Mouse (Mus musculus): ENCODE results near the gene Dnajb3. TPM values are rescaled to one million over a fixed set of nuclear protein-coding genes. Genes with fewer than 3 reads are reported as not detected.

The Dnajb3 gene
- polyA plus RNA-seq, 1 experiment from 2014 or later: 2.8 TPM

GRCm38 (mm10) chr1:88245881-88246280, 40.3 kb upstream of the Dnajb3 start:
- Histone ChIP-seq H3K9me3 (replicated peaks; ENCODE audit: control insufficient read depth, low read length) (peaks cover 75% of the 10 kb centered on the region), H3K4me3 (ENCODE audit: low read length) (no peak overlapping the region), H3K9ac (ENCODE audit: low read length) (no peak overlapping the region), H3K27ac (ENCODE audit: low read length) (no peak overlapping the region), H3K4me1 (ENCODE audit: control insufficient read depth, insufficient read depth, low read length) (no peaks in the 10 kb centered on the region), H3K27me3 (ENCODE audit: control insufficient read depth, insufficient read depth, low read length) (no peaks in the 10 kb centered on the region), H3K36me3 (ENCODE audit: control insufficient read depth, insufficient read depth) (no peaks in the 10 kb centered on the region), H3K4me2 (ENCODE audit: low read depth, low read length) (no peak overlapping the region)
- ATAC-seq (replicated peaks; ENCODE audit: extremely low read depth, insufficient read depth, low FRiP score): no peak
- WGBS: 71% methylated on average over 6 of the region's 6 CpGs

- ATAC-seq (replicated peaks; ENCODE audit: extremely low read depth, insufficient read depth, low FRiP score): no peak
- Histone ChIP-seq H3K36me3 (ENCODE audit: control insufficient read depth, insufficient read depth) (no peaks in the 10 kb centered on the region), H3K4me2 (ENCODE audit: low read depth, low read length) (no peak overlapping the region), H3K9me3 (replicated peaks; ENCODE audit: control insufficient read depth, low read length) (peaks cover 75% of the 10 kb centered on the region), H3K4me1 (ENCODE audit: control insufficient read depth, insufficient read depth, low read length) (no peaks in the 10 kb centered on the region), H3K27me3 (ENCODE audit: control insufficient read depth, insufficient read depth, low read length) (no peaks in the 10 kb centered on the region), H3K27ac (ENCODE audit: low read length) (no peak overlapping the region), H3K9ac (ENCODE audit: low read length) (no peak overlapping the region), H3K4me3 (ENCODE audit: low read length) (no peak overlapping the region)
- 57% methylated on average over 5 of the region's 5 CpGs for WGBS
These were observed 38.3 kb upstream of the Dnajb3 start for GRCm38 (mm10) chr1:88243861-88244260.

- no peak for ATAC-seq (replicated peaks; ENCODE audit: extremely low read depth, insufficient read depth, low FRiP score)
- no peak overlapping the region for H3K9ac ChIP-seq (ENCODE audit: low read length)
- H3K36me3 ChIP-seq (ENCODE audit: control insufficient read depth, insufficient read depth): no peaks in the 10 kb centered on the region
- H3K4me2 ChIP-seq (ENCODE audit: low read depth, low read length): no peak overlapping the region
- peaks cover 75% of the 10 kb centered on the region for H3K9me3 ChIP-seq (replicated peaks; ENCODE audit: control insufficient read depth, low read length)
- no peak overlapping the region for H3K27ac ChIP-seq (ENCODE audit: low read length)
- H3K4me1 ChIP-seq (ENCODE audit: control insufficient read depth, insufficient read depth, low read length): no peaks in the 10 kb centered on the region
- no peak overlapping the region for H3K4me3 ChIP-seq (ENCODE audit: low read length)
- H3K27me3 ChIP-seq (ENCODE audit: control insufficient read depth, insufficient read depth, low read length): no peaks in the 10 kb centered on the region
- WGBS: 61% methylated on average over 4 of the region's 4 CpGs
These were observed 35.0 kb upstream of the Dnajb3 start for GRCm38 (mm10) chr1:88240579-88240978.

GRCm38 (mm10) chr1:88240072-88240471, 34.5 kb upstream of the Dnajb3 start:
- Histone ChIP-seq H3K9ac (ENCODE audit: low read length) (no peak overlapping the region), H3K4me2 (ENCODE audit: low read depth, low read length) (no peak overlapping the region), H3K27ac (ENCODE audit: low read length) (no peak overlapping the region), H3K4me3 (ENCODE audit: low read length) (no peak overlapping the region), H3K4me1 (ENCODE audit: control insufficient read depth, insufficient read depth, low read length) (no peaks in the 10 kb centered on the region), H3K9me3 (replicated peaks; ENCODE audit: control insufficient read depth, low read length) (peaks cover 75% of the 10 kb centered on the region), H3K27me3 (ENCODE audit: control insufficient read depth, insufficient read depth, low read length) (no peaks in the 10 kb centered on the region), H3K36me3 (ENCODE audit: control insufficient read depth, insufficient read depth) (no peaks in the 10 kb centered on the region)
- WGBS: 60% methylated on average over 5 of the region's 5 CpGs
- no peak for ATAC-seq (replicated peaks; ENCODE audit: extremely low read depth, insufficient read depth, low FRiP score)

- no peak overlapping the region for H3K27ac ChIP-seq (ENCODE audit: low read length)
- peaks cover 80% of the 10 kb centered on the region for H3K9me3 ChIP-seq (replicated peaks; ENCODE audit: control insufficient read depth, low read length)
- no peaks in the 10 kb centered on the region for H3K36me3 ChIP-seq (ENCODE audit: control insufficient read depth, insufficient read depth)
- no peaks in the 10 kb centered on the region for H3K27me3 ChIP-seq (ENCODE audit: control insufficient read depth, insufficient read depth, low read length)
- H3K9ac ChIP-seq (ENCODE audit: low read length): no peak overlapping the region
- no peaks in the 10 kb centered on the region for H3K4me1 ChIP-seq (ENCODE audit: control insufficient read depth, insufficient read depth, low read length)
- 71% methylated on average over 6 of the region's 6 CpGs for whole genome bisulfite sequencing
- H3K4me2 ChIP-seq (ENCODE audit: low read depth, low read length): no peak overlapping the region
- ATAC-seq (replicated peaks; ENCODE audit: extremely low read depth, insufficient read depth, low FRiP score): no peak
- no peak overlapping the region for H3K4me3 ChIP-seq (ENCODE audit: low read length)
These were observed 33.2 kb upstream of the Dnajb3 start for GRCm38 (mm10) chr1:88238771-88239170.

GRCm38 (mm10) chr1:88237311-88237710, 31.7 kb upstream of the Dnajb3 start:
- ATAC-seq (replicated peaks; ENCODE audit: extremely low read depth, insufficient read depth, low FRiP score): no peak
- Histone ChIP-seq H3K27me3 (ENCODE audit: control insufficient read depth, insufficient read depth, low read length) (no peaks in the 10 kb centered on the region), H3K9me3 (replicated peaks; ENCODE audit: control insufficient read depth, low read length) (peaks cover 85% of the 10 kb centered on the region), H3K4me2 (ENCODE audit: low read depth, low read length) (no peak overlapping the region), H3K36me3 (ENCODE audit: control insufficient read depth, insufficient read depth) (no peaks in the 10 kb centered on the region), H3K9ac (ENCODE audit: low read length) (no peak overlapping the region), H3K4me1 (ENCODE audit: control insufficient read depth, insufficient read depth, low read length) (no peaks in the 10 kb centered on the region), H3K4me3 (ENCODE audit: low read length) (no peak overlapping the region), H3K27ac (ENCODE audit: low read length) (no peak overlapping the region)
- 65% methylated on average over 5 of the region's 5 CpGs for WGBS

- Histone ChIP-seq H3K9me3 (replicated peaks; ENCODE audit: control insufficient read depth, low read length) (peaks cover 90% of the 10 kb centered on the region), H3K4me2 (ENCODE audit: low read depth, low read length) (no peak overlapping the region), H3K27ac (ENCODE audit: low read length) (no peak overlapping the region), H3K27me3 (ENCODE audit: control insufficient read depth, insufficient read depth, low read length) (no peaks in the 10 kb centered on the region), H3K9ac (ENCODE audit: low read length) (no peak overlapping the region), H3K36me3 (ENCODE audit: control insufficient read depth, insufficient read depth) (no peaks in the 10 kb centered on the region), H3K4me1 (ENCODE audit: control insufficient read depth, insufficient read depth, low read length) (no peaks in the 10 kb centered on the region), H3K4me3 (ENCODE audit: low read length) (no peak overlapping the region)
- ATAC-seq (replicated peaks; ENCODE audit: extremely low read depth, insufficient read depth, low FRiP score): no peak
- WGBS: 55% methylated on average over 4 of the region's 4 CpGs
These were observed 30.4 kb upstream of the Dnajb3 start for GRCm38 (mm10) chr1:88235894-88236415.

- WGBS: 54% methylated on average over 11 of the region's 11 CpGs
- Histone ChIP-seq H3K9me3 (replicated peaks; ENCODE audit: control insufficient read depth, low read length) (peaks cover 90% of the 10 kb centered on the region), H3K9ac (ENCODE audit: low read length) (no peak overlapping the region), H3K4me3 (ENCODE audit: low read length) (no peak overlapping the region), H3K36me3 (ENCODE audit: control insufficient read depth, insufficient read depth) (no peaks in the 10 kb centered on the region), H3K27ac (ENCODE audit: low read length) (no peak overlapping the region), H3K4me1 (ENCODE audit: control insufficient read depth, insufficient read depth, low read length) (no peaks in the 10 kb centered on the region), H3K4me2 (ENCODE audit: low read depth, low read length) (no peak overlapping the region), H3K27me3 (ENCODE audit: control insufficient read depth, insufficient read depth, low read length) (no peaks in the 10 kb centered on the region)
- no peak for ATAC-seq (replicated peaks; ENCODE audit: extremely low read depth, insufficient read depth, low FRiP score)
These were observed 29.7 kb upstream of the Dnajb3 start for GRCm38 (mm10) chr1:88235046-88235893.

GRCm38 (mm10) chr1:88234646-88235045, 29.1 kb upstream of the Dnajb3 start:
- Histone ChIP-seq H3K27ac (ENCODE audit: low read length) (no peak overlapping the region), H3K4me1 (ENCODE audit: control insufficient read depth, insufficient read depth, low read length) (no peaks in the 10 kb centered on the region), H3K9me3 (replicated peaks; ENCODE audit: control insufficient read depth, low read length) (peaks cover 90% of the 10 kb centered on the region), H3K9ac (ENCODE audit: low read length) (no peak overlapping the region), H3K36me3 (ENCODE audit: control insufficient read depth, insufficient read depth) (no peaks in the 10 kb centered on the region), H3K27me3 (ENCODE audit: control insufficient read depth, insufficient read depth, low read length) (no peaks in the 10 kb centered on the region), H3K4me2 (ENCODE audit: low read depth, low read length) (no peak overlapping the region), H3K4me3 (ENCODE audit: low read length) (no peak overlapping the region)
- 38% methylated on average over 5 of the region's 5 CpGs for WGBS
- no peak for ATAC-seq (replicated peaks; ENCODE audit: extremely low read depth, insufficient read depth, low FRiP score)

All from heart, embryonic 16.5 days (tissue).